In the genomic region with DNA sequence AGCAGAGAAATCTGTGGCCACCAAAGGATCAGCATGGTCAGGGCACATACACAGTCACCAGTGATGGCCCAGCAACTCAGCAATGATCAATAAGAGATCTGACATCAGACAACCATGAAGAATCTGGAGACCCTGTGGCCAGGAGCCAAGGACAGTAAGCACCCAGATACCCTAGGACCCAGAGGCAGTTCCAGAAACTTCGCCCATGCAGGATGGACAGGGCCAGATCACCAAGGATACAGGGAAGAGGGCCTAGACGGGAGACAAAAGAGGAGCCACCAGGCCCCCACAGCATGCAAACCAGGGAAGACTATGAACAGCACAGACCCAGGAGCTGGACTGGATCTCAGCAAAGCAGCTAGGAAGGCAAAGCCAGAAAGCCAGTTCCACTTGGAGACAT, we compare ENCODE assay signal across 12 mouse cellular contexts. TPM values are rescaled to one million over a fixed set of nuclear protein-coding genes. Genes with fewer than 3 reads are reported as not detected.
DNase-seq lines count a peak whose midpoint lies in the region; ATAC-seq and TF ChIP-seq lines count a peak whose summit lies in the region.
"Had no signal": no experiment of that assay in that cellular context is flagged by ENCODE, and none has a peak within 500 bp of the region (broad histone marks: within the 10 kb centered on the region; RNA-seq: fewer than 3 reads in every experiment).

No protein-coding gene starts in this region.

- H3K4me1 ChIP-seq in heart, embryonic 12.5 days (replicated peaks), result peaks cover 92% of the 10 kb centered on the region
- peaks cover 46% of the 10 kb centered on the region for H3K4me1 ChIP-seq in heart, adult 2 months (ENCODE audit: control insufficient read depth, insufficient read depth, low read length)
- peaks cover 89% of the 10 kb centered on the region for H3K4me1 ChIP-seq in neural tube, embryonic 12.5 days
- peaks cover 84% of the 10 kb centered on the region for H3K4me1 ChIP-seq in limb, embryonic 10.5 days

- no peak for TF ChIP-seq CTCF in heart, adult 2 months (IDR thresholded peaks at IDR 0.05)

- WGBS in heart, embryonic 12.5 days, result 68% methylated on average over 2 of the region's 2 CpGs
- WGBS in heart, adult 2 months, result 80% methylated on average over 2 of the region's 2 CpGs
- WGBS in neural tube, embryonic 12.5 days, result 65% methylated on average over 2 of the region's 2 CpGs
- WGBS in limb, embryonic 10.5 days, result 81% methylated on average over 2 of the region's 2 CpGs

- no peak for TF ChIP-seq EP300 in heart, adult 2 months (IDR thresholded peaks at IDR 0.05; ENCODE audit: insufficient read depth, low read depth, low read length)

- H3K27ac ChIP-seq in heart, embryonic 12.5 days (ENCODE audit: poor library complexity, severe bottlenecking), result no peak overlapping the region
- H3K27ac ChIP-seq in heart, adult 2 months, result no peak overlapping the region
- 0 out of 2 replicates have a peak overlapping the region, but pooled peaks have one; percentile 20 for H3K27ac ChIP-seq in neural tube, embryonic 12.5 days
- H3K27ac ChIP-seq in limb, embryonic 10.5 days, result 0 out of 2 replicates have a peak overlapping the region, but pooled peaks have one; percentile 70

- H3K4me2 ChIP-seq in heart, embryonic 12.5 days, result no peak overlapping the region
- 0 out of 2 replicates have a peak overlapping the region, but pooled peaks have one; percentile 20 for H3K4me2 ChIP-seq in neural tube, embryonic 12.5 days (replicated peaks)

- ATAC-seq in heart, embryonic 12.5 days (ENCODE audit: insufficient number of reproducible peaks, low FRiP score), result no peak
- no peak for ATAC-seq in neural tube, embryonic 12.5 days (ENCODE audit: low FRiP score, low read depth)
- no peak for ATAC-seq in megakaryocyte progenitor cell, adult 5-6 weeks (replicated peaks; ENCODE audit: poor library complexity)

- H3K9me3 ChIP-seq in heart, embryonic 12.5 days (replicated peaks), result no peaks in the 10 kb centered on the region
- no peaks in the 10 kb centered on the region for H3K9me3 ChIP-seq in neural tube, embryonic 12.5 days
- H3K9me3 ChIP-seq in limb, embryonic 10.5 days (replicated peaks), result no peaks in the 10 kb centered on the region
- H3K9me3 ChIP-seq: megakaryocyte, embryonic 14.5 days had no signal

- TF ChIP-seq POLR2A in heart, adult 2 months (IDR thresholded peaks at IDR 0.05; ENCODE audit: insufficient read depth, low read depth, low read length), result no peak

- H3K27me3 ChIP-seq in heart, embryonic 12.5 days (replicated peaks), result no peaks in the 10 kb centered on the region
- no peaks in the 10 kb centered on the region for H3K27me3 ChIP-seq in heart, adult 2 months (ENCODE audit: control insufficient read depth, insufficient read depth, low read length)
- H3K27me3 ChIP-seq in neural tube, embryonic 12.5 days (replicated peaks), result no peaks in the 10 kb centered on the region
- no peaks in the 10 kb centered on the region for H3K27me3 ChIP-seq in limb, embryonic 10.5 days (ENCODE audit: low read depth, poor library complexity, severe bottlenecking)

- intact Hi-C loops in heart, adult 2 months (cut with DNase I), result loop anchor here (2.0 kb wide), 1 partner anchor 19 kb away; no protein-coding TSS in a partner anchor

- H3K36me3 ChIP-seq in heart, embryonic 12.5 days, result no peaks in the 10 kb centered on the region
- H3K36me3 ChIP-seq in heart, adult 2 months (ENCODE audit: control insufficient read depth, insufficient read depth, low read length), result no peaks in the 10 kb centered on the region
- no peaks in the 10 kb centered on the region for H3K36me3 ChIP-seq in neural tube, embryonic 12.5 days
- no peaks in the 10 kb centered on the region; the same call in 1 of the 2 replicates for H3K36me3 ChIP-seq in limb, embryonic 10.5 days

- H3K79me2 ChIP-seq in heart, adult 2 months (replicated peaks; ENCODE audit: control insufficient read depth, insufficient read depth, low read length), result peaks cover 8% of the 10 kb centered on the region

- no peak for DNase-seq in heart, adult 2 months
- no peak for DNase-seq in neural tube, embryonic 10.5 days (ENCODE audit: extremely low spot score, low spot score)
- no peak for DNase-seq in limb, embryonic 10.5 days (ENCODE audit: low spot score)
- DNase-seq in spleen, adult 12 weeks (ENCODE audit: low spot score), result no peak
- no peak for DNase-seq in layer of hippocampus, adult 9-10 months (ENCODE audit: low spot score)
- DNase-seq: adrenal gland, adult 8-10 months; kidney, adult 9 months; thymus, postnatal 25 days had no signal

- H3K4me3 ChIP-seq in heart, embryonic 12.5 days, result no peak overlapping the region
- H3K4me3 ChIP-seq in heart, adult 2 months, result no peak overlapping the region
- no peak overlapping the region for H3K4me3 ChIP-seq in neural tube, embryonic 12.5 days
- H3K4me3 ChIP-seq in limb, embryonic 10.5 days, result no peak overlapping the region
- H3K4me3 ChIP-seq: megakaryocyte, embryonic 14.5 days had no signal

- H3K9ac ChIP-seq in heart, embryonic 12.5 days, result peak overlapping the region; percentile 11
- no peak overlapping the region for H3K9ac ChIP-seq in heart, adult 2 months (ENCODE audit: low read depth, low read length)
- no peak overlapping the region for H3K9ac ChIP-seq in neural tube, embryonic 12.5 days

RNA-seq across cellular contexts. Expression of a gene that starts 47.0 kb away (rescaled TPM):
- 17.0 and 18.6 TPM in 2 replicates for polyA plus RNA-seq in heart, embryonic 12.5 days (2016; fragmentation: Nextera tagmentation; extraction: Ambion mirVana)
- 10 to 100 TPM; 73.5 to 77.5 TPM for total RNA-seq in heart, adult 2 months (2021)
- polyA plus RNA-seq in heart, adult 2 months (2012; rRNA removed), result 27.9 and 39.1 TPM in 2 replicates
- polyA plus RNA-seq in neural tube, embryonic 12.5 days (2016; fragmentation: Nextera tagmentation; extraction: Ambion mirVana), result 36.0 and 36.9 TPM in 2 replicates
- polyA plus RNA-seq in limb, embryonic 10.5 days (2016; fragmentation: Nextera tagmentation; extraction: Ambion mirVana), result 22.4 and 26.8 TPM in 2 replicates
- total RNA-seq in megakaryocyte progenitor cell, adult 5-6 weeks (2015), result 50.1 and 57.3 TPM in 2 replicates
- total RNA-seq in megakaryocyte progenitor cell, adult 5-6 weeks (2017), result 8.4 and 10.9 TPM in 2 replicates

Comparison
In these comparisons a context has a peak if more than half of its experiments do, and no peak if none do; other contexts are left out.
1. H3K27ac ChIP-seq: peak in neural tube, embryonic 12.5 days (single experiment) and limb, embryonic 10.5 days (single experiment); none in heart, embryonic 12.5 days (single experiment) and heart, adult 2 months (single experiment).